Mouse (Mus musculus): ENCODE results near the gene Gtpbp3.

- TF ChIP-seq CTCF (IDR thresholded peaks at IDR 0.05; ENCODE audit: borderline replicate concordance, insufficient read depth, low read length) (no peak), POLR2A (IDR thresholded peaks at IDR 0.05; ENCODE audit: low read depth, low read length) (peak; percentile 73)
Measured at GRCm38 (mm10) chr8:71488454-71488853, 551 bp downstream of the Gtpbp3 start.
